Mouse (Mus musculus): ENCODE measurements at regions not wholly inside any gene's neighbourhood (a gene's known extent, or its start where the extent isn't known, plus 50 kb on each side); places are given as distances from the start of the nearest gene placed in this dataset.

DNA sequence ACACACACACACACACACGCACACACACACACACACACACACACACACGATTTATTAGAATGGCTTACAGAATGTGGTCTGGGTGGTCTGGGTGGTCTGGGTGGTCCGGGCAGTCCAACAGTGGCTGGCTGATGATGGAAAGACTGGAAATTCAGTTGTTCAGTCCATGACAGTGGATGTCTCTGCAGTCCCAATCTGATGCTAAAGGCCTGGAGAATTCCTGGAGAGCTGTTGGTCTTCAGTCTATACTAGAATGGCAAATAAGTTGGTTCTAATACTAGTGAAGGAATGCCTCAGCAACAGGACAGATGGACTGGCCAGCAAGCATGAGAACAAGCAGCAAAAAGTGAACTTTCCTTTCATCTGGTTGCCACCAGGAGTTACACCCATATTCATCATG lies 87.9 kb downstream of the Foxi3 start:
- TF ChIP-seq CTCF (IDR thresholded peaks at IDR 0.05; ENCODE audit: low read depth) (no peak), EP300 (optimal IDR thresholded peaks at IDR 0.05) (no peak)

Data from stomach, postnatal 0 days (tissue).